Mouse (Mus musculus) forebrain, embryonic 15.5 days (tissue): ENCODE data around the gene Cphx3. TPM values are rescaled to one million over a fixed set of nuclear protein-coding genes. Genes with fewer than 3 reads are reported as not detected.
"Not testable (repeated sequence)": the region's sequence is repeated elsewhere in the genome, so short reads cannot be mapped to it uniquely, and the experiment has no call there.

ENCODE experiments used
- ATAC-seq: fragments of 200-750 bp; cut with Nextera tagmentation; replicated peaks from 2 replicates; pipeline ENCODE4 v1.8.0; 2017; ENCODE audit warnings: mild to moderate bottlenecking, moderate TSS enrichment, moderate library complexity
- H3K27ac ChIP-seq: fragments of 300-500 bp; sonication (generic); replicated peaks from 2 replicates; pipeline ENCODE4 v1.5.1; 2015; ENCODE audit warnings: mild to moderate bottlenecking, inconsistent platforms
- H3K27me3 ChIP-seq: fragments of 300-500 bp; sonication (generic); 2 replicates; pipeline ENCODE4 v1.6.1; 2015; ENCODE audit warnings: inconsistent platforms
- H3K36me3 ChIP-seq: fragments of 300-500 bp; sonication (generic); 2 replicates; pipeline ENCODE4 v1.6.1; 2015; ENCODE audit warnings: mild to moderate bottlenecking, inconsistent platforms
- H3K4me1 ChIP-seq: fragments of 300-500 bp; sonication (generic); 2 replicates; pipeline ENCODE4 v1.6.1; 2015; ENCODE audit warnings: inconsistent platforms
- H3K4me2 ChIP-seq: fragments of 300-500 bp; sonication (generic); replicated peaks from 2 replicates; pipeline ENCODE4 v1.6.1; 2015; ENCODE audit warnings: mild to moderate bottlenecking, inconsistent platforms
- H3K4me3 ChIP-seq: fragments of 300-500 bp; sonication (generic); 2 replicates; pipeline ENCODE4 v1.5.1; 2015; ENCODE audit warnings: mild to moderate bottlenecking, inconsistent platforms
- H3K9ac ChIP-seq: fragments of 300-500 bp; sonication (generic); replicated peaks from 2 replicates; pipeline ENCODE4 v1.6.1; 2015; ENCODE audit warnings: mild to moderate bottlenecking, inconsistent platforms
- H3K9me3 ChIP-seq: fragments of 300-500 bp; sonication (generic); 2 replicates; pipeline ENCODE4 v1.6.1; 2016; ENCODE audit warnings: inconsistent platforms
- WGBS: fragments of 180-500 bp; shearing (Covaris S2); methylation state at CpG from one replicate; pipeline ENCODE4 v1.1.7; 2015; ENCODE audit warnings: mixed read lengths; 5-methylcytosine and 5-hydroxymethylcytosine counted together
- polyA plus RNA-seq: library from polyadenylated mRNA; unstranded; fragments of >200 nt; fragmentation: Nextera tagmentation; extraction: Ambion mirVana; gene quantifications from 2 replicates; pipeline ENCODE4 v1.2.1, GENCODE M21; 2015

Gene Cphx3
- polyA plus RNA-seq, 1 experiment from 2014 or later, result not detected

DNA sequence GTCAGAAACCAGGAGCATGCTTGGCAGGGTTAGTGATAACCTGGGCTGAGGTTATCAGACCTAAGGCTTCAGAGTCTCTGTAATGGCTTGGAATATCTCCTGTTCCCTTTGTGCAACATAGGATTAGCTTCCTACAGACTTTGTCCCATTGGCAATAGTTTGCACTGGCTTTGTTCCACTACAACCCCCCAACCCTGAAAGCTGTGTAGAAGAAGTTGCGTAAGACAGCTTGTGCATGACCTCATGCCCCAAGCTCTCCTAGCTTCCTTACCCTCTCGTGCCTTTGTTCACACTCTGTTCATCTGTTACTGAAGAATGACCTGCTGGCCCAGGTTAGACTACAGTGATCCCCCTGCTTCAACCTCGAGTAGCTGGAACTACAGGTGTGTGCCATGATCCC lies 15.5 kb downstream of the Cphx3 start:
- ATAC-seq, H3K9ac ChIP-seq, H3K27me3 ChIP-seq, H3K9me3 ChIP-seq, H3K27ac ChIP-seq, H3K4me1 ChIP-seq, H3K36me3 ChIP-seq, H3K4me3 ChIP-seq, H3K4me2 ChIP-seq: not testable (repeated sequence)
- WGBS, result no CpG with 5 or more reads among the region's 3 CpGs

DNA sequence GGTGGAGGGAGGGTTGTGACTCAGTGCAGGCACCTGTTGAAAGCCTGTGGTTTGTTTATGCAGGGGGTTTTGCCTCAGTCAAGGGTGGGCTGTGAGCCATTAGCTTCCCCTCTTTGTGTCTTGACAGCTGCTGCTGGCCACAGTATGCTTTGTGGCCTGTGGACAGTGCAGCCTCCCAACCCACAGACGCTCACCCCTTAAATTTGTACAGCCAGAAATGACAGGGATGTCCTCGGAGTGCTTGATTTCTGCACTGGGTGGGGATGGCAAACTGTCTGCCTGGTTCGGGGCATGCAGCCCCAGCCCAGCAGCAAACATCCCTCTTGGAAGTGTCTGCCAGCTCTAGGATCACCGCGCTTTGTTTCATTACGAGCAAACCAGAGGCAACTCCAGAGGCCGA lies 36.1 kb downstream of the Cphx3 start, which contains the start of gene Duxbl2:
Duxbl2 (plus strand) TSS at position 200 of the 400 bp plus-strand sequence.
- H3K36me3 ChIP-seq, H3K9me3 ChIP-seq, H3K4me2 ChIP-seq, ATAC-seq, H3K27me3 ChIP-seq, H3K4me3 ChIP-seq, H3K27ac ChIP-seq, H3K4me1 ChIP-seq, H3K9ac ChIP-seq: not testable (repeated sequence)
- no CpG with 5 or more reads among the region's 7 CpGs for WGBS

DNA sequence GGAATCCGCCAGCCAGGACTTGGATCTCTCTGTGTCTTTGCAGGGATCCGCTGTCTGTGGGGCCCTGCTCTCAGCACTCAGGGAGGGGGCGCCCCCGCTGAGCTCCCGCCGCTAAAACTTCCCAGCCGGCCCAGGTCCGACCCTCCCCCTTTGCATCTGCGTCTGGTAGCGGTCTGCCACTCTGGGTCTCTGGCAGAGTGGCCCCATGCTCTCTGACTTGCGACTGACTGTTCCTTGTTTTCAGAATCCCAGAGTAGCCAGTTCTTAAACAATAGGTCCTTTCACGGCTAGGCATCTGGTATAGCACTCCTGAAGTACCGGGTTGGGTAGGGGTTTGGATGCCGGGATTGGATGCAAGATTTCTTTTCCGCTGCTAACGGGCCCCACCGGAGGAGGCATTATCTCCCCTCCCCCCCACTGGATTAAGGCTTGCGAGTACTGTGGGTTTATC lies 36.5 kb downstream of the Cphx3 start:
- not testable (repeated sequence) for H3K4me1 ChIP-seq, H3K27ac ChIP-seq, H3K9me3 ChIP-seq, H3K4me3 ChIP-seq, H3K9ac ChIP-seq, H3K27me3 ChIP-seq, H3K4me2 ChIP-seq, H3K36me3 ChIP-seq
- no CpG with 5 or more reads among the region's 18 CpGs for WGBS
- peak; percentile 82 for ATAC-seq

DNA sequence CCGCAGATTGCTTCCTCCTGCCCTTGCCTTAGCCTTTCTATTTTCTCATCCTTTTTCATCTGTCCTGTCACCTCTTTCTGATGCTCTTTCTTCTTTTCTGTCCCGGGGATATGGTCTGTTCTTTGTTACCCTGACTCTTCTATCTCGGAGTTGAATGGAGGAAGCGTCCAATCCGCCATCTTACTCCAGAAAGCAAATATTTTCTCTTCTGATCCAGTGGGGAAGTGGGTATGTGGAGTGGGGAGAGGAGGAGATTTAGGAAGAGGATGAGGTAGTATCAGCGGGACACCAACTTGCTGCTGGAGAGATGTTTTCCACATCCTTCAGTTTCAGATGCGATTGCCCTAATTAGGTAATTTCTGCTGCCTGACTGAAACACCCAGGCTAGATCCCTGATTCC lies 37.0 kb downstream of the Cphx3 start:
- no CpG with 5 or more reads among the region's 7 CpGs for WGBS
- not testable (repeated sequence) for ATAC-seq, H3K4me3 ChIP-seq, H3K9ac ChIP-seq, H3K9me3 ChIP-seq, H3K27me3 ChIP-seq, H3K36me3 ChIP-seq, H3K4me2 ChIP-seq, H3K27ac ChIP-seq, H3K4me1 ChIP-seq

DNA sequence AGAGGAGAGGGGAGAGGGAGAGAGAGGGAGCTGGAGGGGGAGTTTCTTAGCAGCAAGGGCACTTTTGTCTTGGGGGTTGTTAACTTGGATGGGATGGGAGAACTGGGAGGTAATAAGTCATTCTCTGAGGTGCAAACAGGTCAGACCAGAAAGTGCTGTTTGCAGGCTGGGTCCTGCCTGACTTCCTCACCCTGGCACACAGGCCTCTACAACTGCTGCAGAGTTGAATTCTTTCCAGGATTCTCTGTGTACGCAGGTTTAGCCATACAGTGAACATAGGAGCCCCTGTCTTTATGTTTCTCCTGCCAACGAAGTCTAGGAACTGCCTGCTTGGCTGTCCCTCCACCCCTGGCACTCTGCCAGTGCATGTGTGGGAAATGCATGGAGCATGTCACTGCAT lies 65.0 kb downstream of the Cphx3 start:
- H3K27me3 ChIP-seq, H3K4me2 ChIP-seq, H3K4me3 ChIP-seq, ATAC-seq, H3K36me3 ChIP-seq, H3K27ac ChIP-seq, H3K4me1 ChIP-seq, H3K9ac ChIP-seq, H3K9me3 ChIP-seq: not testable (repeated sequence)
- WGBS, result no CpG with 5 or more reads among the region's 2 CpGs

DNA sequence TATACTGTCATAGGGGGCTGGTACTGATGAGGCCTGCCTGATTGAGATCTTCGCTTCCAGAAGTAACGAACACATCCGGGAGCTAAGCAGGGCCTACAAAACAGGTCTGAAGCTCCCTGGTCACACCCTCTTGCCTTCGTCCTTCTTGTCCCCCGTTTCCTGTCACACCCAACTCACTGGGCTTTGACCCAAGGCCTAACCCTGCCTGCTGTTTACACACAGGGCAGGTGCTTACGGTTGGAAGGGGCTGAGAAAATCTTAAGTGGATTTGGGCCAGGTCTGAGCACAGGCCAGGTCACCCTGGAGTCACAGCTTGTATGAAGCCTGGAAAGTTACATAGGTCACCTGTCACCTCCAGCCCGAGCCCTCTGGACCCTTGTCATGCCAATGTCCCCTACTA lies 73.9 kb downstream of the Cphx3 start:
- H3K9ac ChIP-seq, H3K4me1 ChIP-seq, H3K36me3 ChIP-seq, H3K4me3 ChIP-seq, H3K9me3 ChIP-seq, H3K27me3 ChIP-seq, ATAC-seq, H3K27ac ChIP-seq, H3K4me2 ChIP-seq: not testable (repeated sequence)
- WGBS, result no CpG with 5 or more reads among the region's 7 CpGs

DNA sequence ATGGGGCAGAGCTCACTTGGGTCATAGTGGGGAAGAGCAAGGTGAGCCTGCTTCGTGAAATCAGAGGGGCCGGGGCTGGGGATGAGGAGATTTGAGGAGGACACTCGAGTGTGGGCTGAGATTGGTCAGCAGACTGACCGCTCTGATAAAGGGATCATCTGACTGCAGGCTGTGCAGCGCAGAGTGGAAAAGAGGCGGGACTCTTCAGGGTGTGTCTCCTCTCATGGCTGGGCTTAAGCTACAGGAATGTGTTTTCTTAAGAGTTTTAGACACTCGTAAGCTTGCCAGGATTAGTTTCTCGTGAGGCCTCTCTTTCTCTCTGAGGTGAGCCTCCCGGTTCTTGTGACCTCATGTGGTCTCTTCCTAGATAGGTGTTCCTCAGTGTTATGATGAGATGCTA lies 79.1 kb downstream of the Cphx3 start:
- H3K4me3 ChIP-seq, ATAC-seq, H3K4me1 ChIP-seq, H3K9ac ChIP-seq, H3K27me3 ChIP-seq, H3K9me3 ChIP-seq, H3K36me3 ChIP-seq, H3K4me2 ChIP-seq, H3K27ac ChIP-seq: not testable (repeated sequence)
- WGBS, result no CpG with 5 or more reads among the region's 9 CpGs

DNA sequence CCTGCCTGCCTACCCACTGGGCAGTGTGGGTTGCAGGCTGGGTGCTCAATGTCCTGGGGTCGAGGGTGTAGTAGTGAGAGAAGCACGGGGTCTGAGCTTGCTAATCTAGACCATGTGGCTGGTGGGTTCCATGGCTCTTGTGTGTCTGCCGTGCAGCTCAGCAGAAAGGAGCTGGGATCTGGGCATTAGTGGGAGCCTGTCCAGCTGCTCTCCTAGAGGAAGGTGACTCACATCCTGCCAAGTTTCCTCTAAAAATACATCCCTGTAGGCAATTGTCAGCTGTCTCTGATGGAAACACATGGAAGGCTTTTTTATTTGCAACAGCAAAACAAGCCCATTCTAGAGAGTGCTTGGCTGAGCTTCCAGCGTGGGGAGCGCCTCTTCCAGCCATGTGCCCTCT lies 80.3 kb downstream of the Cphx3 start:
- ATAC-seq, H3K4me3 ChIP-seq: not testable (repeated sequence)
- no CpG with 5 or more reads among the region's 5 CpGs for WGBS

DNA sequence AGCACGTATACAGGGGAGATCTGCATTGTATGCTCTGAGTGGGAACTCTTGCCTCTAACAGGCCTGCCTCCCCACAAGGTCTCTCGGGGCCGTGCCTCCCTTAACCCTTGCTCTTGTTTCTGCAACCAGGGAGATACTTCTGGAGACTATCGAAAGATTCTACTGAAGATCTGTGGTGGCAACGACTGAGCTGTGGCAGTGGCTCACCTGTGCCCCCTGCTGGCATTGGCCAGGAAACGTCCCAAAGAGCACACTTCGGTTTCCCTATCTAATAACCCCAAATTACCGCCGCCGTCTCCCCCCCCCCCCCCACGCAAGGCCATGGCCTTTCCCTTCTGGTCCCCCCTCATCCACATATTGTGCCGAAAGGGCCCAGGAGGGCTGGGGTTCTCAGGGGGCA lies 83.2 kb downstream of the Cphx3 start:
- no CpG with 5 or more reads among the region's 12 CpGs for WGBS
- H3K27me3 ChIP-seq, H3K4me1 ChIP-seq, H3K9me3 ChIP-seq, H3K9ac ChIP-seq, ATAC-seq, H3K27ac ChIP-seq, H3K4me3 ChIP-seq, H3K4me2 ChIP-seq, H3K36me3 ChIP-seq: not testable (repeated sequence)

More for the DNA sequence above, 80.3 kb downstream of the Cphx3 start:
- H3K9ac ChIP-seq, H3K27me3 ChIP-seq, H3K27ac ChIP-seq, H3K4me1 ChIP-seq, H3K4me2 ChIP-seq, H3K36me3 ChIP-seq, H3K9me3 ChIP-seq: not testable (repeated sequence)

DNA sequence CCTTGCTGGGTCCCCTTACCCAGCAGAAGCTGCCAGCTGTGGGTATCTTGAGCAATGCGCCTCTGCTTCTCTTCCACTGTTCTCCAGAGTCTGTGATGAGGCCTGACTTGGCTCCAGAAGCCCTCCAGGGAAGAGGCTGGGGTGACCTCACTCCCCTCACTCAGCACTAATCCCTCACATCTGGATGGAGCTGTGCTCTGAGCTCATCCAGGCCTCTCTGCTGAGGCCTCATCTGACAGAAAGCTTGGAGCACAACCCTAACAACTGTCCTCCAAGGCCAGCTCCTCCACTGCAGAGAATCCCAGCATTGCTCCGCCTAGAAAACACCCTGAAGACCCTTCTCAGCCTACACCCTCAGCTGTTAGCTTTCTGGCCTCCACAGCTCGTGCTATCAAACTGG lies 91.9 kb downstream of the Cphx3 start:
- not testable (repeated sequence) for H3K4me2 ChIP-seq, H3K4me1 ChIP-seq, H3K9me3 ChIP-seq, H3K36me3 ChIP-seq, H3K27ac ChIP-seq, H3K4me3 ChIP-seq, H3K9ac ChIP-seq, H3K27me3 ChIP-seq, ATAC-seq
- no CpG with 5 or more reads among the region's 3 CpGs for WGBS

DNA sequence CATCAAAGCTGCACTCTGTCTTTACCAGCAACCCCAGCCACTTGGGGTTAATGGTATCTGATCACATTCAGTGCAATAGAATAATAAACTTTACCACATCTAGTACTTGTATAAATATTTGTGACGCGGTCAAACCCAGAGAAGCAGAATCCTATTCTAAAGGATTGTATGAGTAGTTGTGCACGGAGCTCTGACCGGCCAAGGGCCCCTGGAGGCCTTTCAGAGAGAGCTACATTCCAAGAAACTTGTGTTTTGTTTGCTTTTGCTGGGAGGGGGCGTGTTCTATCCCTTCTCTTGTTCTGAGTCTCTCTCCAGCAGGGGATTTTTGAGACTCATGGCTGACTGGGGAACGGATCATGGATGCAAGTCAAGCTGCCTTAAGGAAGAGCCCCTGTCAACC lies 92.9 kb downstream of the Cphx3 start:
- H3K27me3 ChIP-seq, H3K36me3 ChIP-seq, H3K4me2 ChIP-seq, ATAC-seq, H3K27ac ChIP-seq, H3K4me3 ChIP-seq, H3K9me3 ChIP-seq, H3K4me1 ChIP-seq, H3K9ac ChIP-seq: not testable (repeated sequence)
- no CpG with 5 or more reads among the region's 6 CpGs for WGBS

DNA sequence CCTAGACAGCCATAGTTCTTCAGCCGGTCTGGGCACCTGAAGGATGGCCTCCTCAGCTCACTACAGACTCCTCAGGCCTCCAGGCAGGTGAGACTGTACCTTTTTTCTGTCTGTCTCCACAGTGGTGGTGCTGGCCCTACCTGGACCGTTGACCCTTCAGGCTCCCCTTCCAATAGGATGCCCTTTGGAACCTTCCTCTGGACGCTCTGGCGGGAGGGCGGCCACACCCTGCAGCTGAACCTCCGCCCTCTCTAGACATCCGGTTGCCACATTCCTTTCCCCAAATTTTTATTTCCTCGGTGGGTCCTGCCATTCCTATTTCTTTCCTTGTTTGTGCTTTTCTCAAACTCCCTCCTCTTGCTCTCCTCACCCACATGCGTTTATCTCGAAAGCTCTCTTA lies 99.6 kb downstream of the Cphx3 start:
- not testable (repeated sequence) for H3K27me3 ChIP-seq, H3K4me1 ChIP-seq, ATAC-seq, H3K4me3 ChIP-seq, H3K36me3 ChIP-seq, H3K27ac ChIP-seq, H3K9ac ChIP-seq, H3K4me2 ChIP-seq, H3K9me3 ChIP-seq
- WGBS, result no CpG with 5 or more reads among the region's 10 CpGs

DNA sequence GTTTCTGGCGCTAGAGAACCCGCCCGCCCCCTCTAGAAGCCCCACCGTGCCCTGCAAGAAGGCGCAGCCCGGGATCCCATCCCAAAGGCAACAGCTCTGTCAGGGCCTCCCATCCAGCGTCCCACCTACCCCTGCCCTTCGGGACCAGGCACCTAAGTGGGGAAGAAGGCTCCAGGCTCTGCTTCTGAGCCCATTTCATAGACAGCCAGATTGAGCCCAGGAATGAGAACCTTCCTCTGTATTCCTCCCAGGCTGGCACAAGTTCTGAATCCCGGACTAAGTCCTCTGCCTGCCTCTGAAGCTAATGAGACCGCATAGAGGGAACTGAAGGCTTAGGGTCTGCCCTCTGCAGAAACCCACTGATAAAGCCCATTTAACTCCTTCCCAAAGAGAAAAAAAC lies 100.3 kb downstream of the Cphx3 start, which contains the start of gene Plac9b:
Plac9b (minus strand) TSS at position 101 of the 400 bp plus-strand sequence.
- H3K36me3 ChIP-seq, H3K27me3 ChIP-seq, H3K4me3 ChIP-seq, H3K9ac ChIP-seq, H3K27ac ChIP-seq, ATAC-seq, H3K9me3 ChIP-seq, H3K4me2 ChIP-seq, H3K4me1 ChIP-seq: not testable (repeated sequence)
- WGBS, result no CpG with 5 or more reads among the region's 10 CpGs
